8 mouse cellular contexts compared by ENCODE assay signal in genomic region chr11:79146331-79146767, GRCm38 (mm10). TPM values are rescaled to one million over a fixed set of nuclear protein-coding genes. Genes with fewer than 3 reads are reported as not detected.
DNase-seq lines count a peak whose midpoint lies in the region; ATAC-seq and TF ChIP-seq lines count a peak whose summit lies in the region.

Ksr1 (minus strand) TSS chr11:79146407.

- DNase-seq in B cell, adult 2 months: peak; percentile 91 to 93
- DNase-seq in brain, adult 2 months (ENCODE audit: low read depth, low spot score): peak; percentile 97
- DNase-seq in liver, adult 2 months (ENCODE audit: extremely low read depth, low read depth, low spot score): peak; percentile 74
- DNase-seq in splenic B cell, adult 2 months (ENCODE audit: low read depth, low spot score): peak; percentile 94

- no peaks in the 10 kb centered on the region for H3K9me3 ChIP-seq in heart, embryonic 11.5 days (replicated peaks; ENCODE audit: control insufficient read depth, low read length)
- H3K9me3 ChIP-seq in kidney, embryonic 16.5 days (ENCODE audit: low read length): no peaks in the 10 kb centered on the region

- no peak for TF ChIP-seq CTCF in liver, adult 2 months (IDR thresholded peaks at IDR 0.05; ENCODE audit: low read depth, low read length)

- peak within 1 kb of the TSS; percentile 90 for H3K27ac ChIP-seq in heart, embryonic 11.5 days (ENCODE audit: low read depth, low read length)
- H3K27ac ChIP-seq in kidney, embryonic 16.5 days (ENCODE audit: low read length): peak within 1 kb of the TSS; percentile 79
- peak within 1 kb of the TSS; percentile 28; the same call in 1 of the 2 replicates for H3K27ac ChIP-seq in liver, adult 2 months (replicated peaks; ENCODE audit: insufficient read depth, low read depth, low read length)

- peak; percentile 89 for ATAC-seq in erythroblast, adult 5-6 weeks (replicated peaks; ENCODE audit: low FRiP score, poor library complexity, severe bottlenecking)
- ATAC-seq in heart, embryonic 11.5 days (replicated peaks; ENCODE audit: insufficient number of reproducible peaks, low FRiP score, low TSS enrichment): peak; percentile 83
- peak; percentile 95 for ATAC-seq in kidney, embryonic 16.5 days (ENCODE audit: low FRiP score, low TSS enrichment)

- peak within 1 kb of the TSS; percentile 91 for H3K4me3 ChIP-seq in heart, embryonic 11.5 days (ENCODE audit: low read depth, low read length)
- peak within 1 kb of the TSS; percentile 79 for H3K4me3 ChIP-seq in kidney, embryonic 16.5 days (ENCODE audit: low read length)
- H3K4me3 ChIP-seq in liver, adult 2 months (ENCODE audit: insufficient read depth, low read depth, low read length): peak within 1 kb of the TSS; percentile 79
- peak within 1 kb of the TSS; percentile 89 for H3K4me3 ChIP-seq in myocyte

- H3K9ac ChIP-seq in heart, embryonic 11.5 days (ENCODE audit: low read depth, low read length): peak within 1 kb of the TSS; percentile 94
- H3K9ac ChIP-seq in kidney, embryonic 16.5 days (replicated peaks; ENCODE audit: low read length): peak within 1 kb of the TSS; percentile 89
- H3K9ac ChIP-seq in liver, adult 2 months (ENCODE audit: low read depth, low read length): peak within 1 kb of the TSS; percentile 85

- H3K27me3 ChIP-seq in heart, embryonic 11.5 days (ENCODE audit: control insufficient read depth, insufficient read depth, low read length): no peaks in the 10 kb centered on the region
- H3K27me3 ChIP-seq in kidney, embryonic 16.5 days (ENCODE audit: insufficient read depth, low read length): no peaks in the 10 kb centered on the region
- H3K27me3 ChIP-seq in liver, adult 2 months (ENCODE audit: control insufficient read depth, insufficient read depth, low read length): no peaks in the 10 kb centered on the region
- H3K27me3 ChIP-seq in myocyte (ENCODE audit: control insufficient read depth, insufficient read depth, insufficient read length): no peaks in the 10 kb centered on the region
- H3K27me3 ChIP-seq in splenic B cell, adult 2 months (ENCODE audit: control insufficient read depth, insufficient read depth, low read length, poor library complexity, severe bottlenecking): no peaks in the 10 kb centered on the region

- WGBS in heart, embryonic 11.5 days (ENCODE audit: insufficient replicate concordance): under 1% methylated on average over 42 of the region's 42 CpGs
- WGBS in kidney, embryonic 16.5 days: under 1% methylated on average over 42 of the region's 42 CpGs
- WGBS in liver, adult 2 months: 3% methylated on average over 42 of the region's 42 CpGs

- no peaks in the 10 kb centered on the region for H3K79me2 ChIP-seq in liver, adult 2 months (ENCODE audit: control insufficient read depth, insufficient read depth, low read length)
- peaks cover 13% of the 10 kb centered on the region for H3K79me2 ChIP-seq in myocyte (ENCODE audit: control insufficient read depth, insufficient read depth)

- no peaks in the 10 kb centered on the region for H3K36me3 ChIP-seq in heart, embryonic 11.5 days (ENCODE audit: control insufficient read depth, insufficient read depth, low read length)
- H3K36me3 ChIP-seq in kidney, embryonic 16.5 days (ENCODE audit: insufficient read depth, low read length): no peaks in the 10 kb centered on the region
- H3K36me3 ChIP-seq in liver, adult 2 months (ENCODE audit: control insufficient read depth, insufficient read depth, low read length): no peaks in the 10 kb centered on the region
- H3K36me3 ChIP-seq in myocyte (ENCODE audit: control insufficient read depth, insufficient read depth): no peaks in the 10 kb centered on the region
- H3K36me3 ChIP-seq in splenic B cell, adult 2 months (ENCODE audit: control insufficient read depth, insufficient read depth, low read length, poor library complexity, severe bottlenecking): no peaks in the 10 kb centered on the region

- TF ChIP-seq POLR2A in liver, adult 2 months (IDR thresholded peaks at IDR 0.05; ENCODE audit: extremely low read depth, insufficient read depth, low read length): peak; percentile 93
- peak; percentile 95 for TF ChIP-seq POLR2A in myocyte (IDR thresholded peaks at IDR 0.05; ENCODE audit: insufficient read length, low read depth)

- H3K4me1 ChIP-seq in heart, embryonic 11.5 days (ENCODE audit: control insufficient read depth, insufficient read depth, low read length): peaks cover 27% of the 10 kb centered on the region
- H3K4me1 ChIP-seq in kidney, embryonic 16.5 days (ENCODE audit: insufficient read depth, low read length): peaks cover 27% of the 10 kb centered on the region
- H3K4me1 ChIP-seq in liver, adult 2 months (ENCODE audit: control insufficient read depth, insufficient read depth, low read length): peaks cover 4% of the 10 kb centered on the region; the same call in 1 of the 2 replicates

- H3ac ChIP-seq in myocyte (ENCODE audit: control insufficient read depth, insufficient read length): peak within 1 kb of the TSS; percentile 41

- H3K4me2 ChIP-seq in heart, embryonic 11.5 days: peak within 1 kb of the TSS; percentile 94
- peak within 1 kb of the TSS; percentile 72 for H3K4me2 ChIP-seq in kidney, embryonic 16.5 days (replicated peaks; ENCODE audit: low read depth, low read length)
- peak within 1 kb of the TSS; percentile 81 for H3K4me2 ChIP-seq in myocyte (ENCODE audit: low read depth)

TF ChIP-seq in myocyte, 11 proteins besides CTCF, POLR2A, EP300 and RAD21:
- TF ChIP-seq POLR2AphosphoS2 (IDR thresholded peaks at IDR 0.05; ENCODE audit: insufficient read length, low read depth): peak; percentile 88
- no peak for TF ChIP-seq CEBPB (IDR thresholded peaks at IDR 0.05; ENCODE audit: insufficient read depth, poor library complexity, severe bottlenecking)
- peak in 2 of 3 experiments; percentile 8 to 36 for TF ChIP-seq MYOD1 (IDR thresholded peaks at IDR 0.05; ENCODE audit: control insufficient read depth in 1 of 3, insufficient read length in 2 of 3, low read depth in 2 of 3)
- no peak for TF ChIP-seq MAX (IDR thresholded peaks at IDR 0.05; ENCODE audit: low read depth)
- TF ChIP-seq TCF3 (IDR thresholded peaks at IDR 0.05; ENCODE audit: insufficient read length, low read depth): no peak
- TF ChIP-seq MYOG (IDR thresholded peaks at IDR 0.05; ENCODE audit: control insufficient read depth in 1 of 3, insufficient read depth in 1 of 3, insufficient read length in 2 of 3, low read depth in 2 of 3): peak in 1 of 3 experiments; percentile 24
- TF ChIP-seq SRF (IDR thresholded peaks at IDR 0.05; ENCODE audit: control insufficient read depth, insufficient read length, low read depth): peak; percentile 15

RNA-seq across cellular contexts. Expression of gene Ksr1, which starts in this region (rescaled TPM):
- 4.2 and 6.3 TPM in 2 replicates for total RNA-seq in erythroblast, adult 5-6 weeks (2015; ENCODE audit: low replicate concordance)
- total RNA-seq in erythroblast, adult 5-6 weeks (2017; ENCODE audit: low replicate concordance): 7.2 and 21.1 TPM in 2 replicates
- 4.4 and 4.6 TPM in 2 replicates for polyA plus RNA-seq in heart, embryonic 11.5 days (2014; fragmentation: Nextera tagmentation; extraction: Ambion mirVana)
- polyA plus RNA-seq in kidney, embryonic 16.5 days (2015; fragmentation: Nextera tagmentation; extraction: Ambion mirVana): 3.5 and 3.8 TPM in 2 replicates
- 0.65 and 1.2 TPM in 2 replicates for total RNA-seq in liver, adult 2 months (2014; rRNA removed)
- polyA plus RNA-seq in liver, adult 2 months (2012; rRNA removed): 1.2 and 1.5 TPM in 2 replicates
- 20.6 TPM for polyA plus RNA-seq in myocyte (2012; fragmentation: generic; extraction: Trizol)

Comparison
In these comparisons a context has a peak if more than half of its experiments do, and no peak if none do; other contexts are left out.
1. Peak in every context shown above with its lines: DNase-seq, ATAC-seq, H3K4me3 ChIP-seq and H3K27ac ChIP-seq.
2. H3K27ac ChIP-seq: peak in every context shown above with its lines; median percentile 90 in heart, embryonic 11.5 days; 79 in kidney, embryonic 16.5 days; 28 in liver, adult 2 months.